16 mouse cellular contexts compared by ENCODE assay signal in genomic region chr4:45429451-45429850, GRCm38 (mm10). TPM values are rescaled to one million over a fixed set of nuclear protein-coding genes. Genes with fewer than 3 reads are reported as not detected.
DNase-seq lines count a peak whose midpoint lies in the region; ATAC-seq and TF ChIP-seq lines count a peak whose summit lies in the region.
"Had no signal": no experiment of that assay in that cellular context is flagged by ENCODE, and none has a peak within 500 bp of the region (broad histone marks: within the 10 kb centered on the region; RNA-seq: fewer than 3 reads in every experiment).

No protein-coding gene starts in this region.

- H3K4me3 ChIP-seq in midbrain, embryonic 14.5 days (replicated peaks; ENCODE audit: low read depth, low read length), result no peak overlapping the region
- H3K4me3 ChIP-seq in midbrain, embryonic 16.5 days (ENCODE audit: low read depth, low read length), result no peak overlapping the region
- H3K4me3 ChIP-seq in forebrain, postnatal 0 days (ENCODE audit: low read depth, low read length), result no peak overlapping the region
- H3K4me3 ChIP-seq in lung, postnatal 0 days (ENCODE audit: low read depth, low read length), result no peak overlapping the region
- H3K4me3 ChIP-seq: embryonic facial prominence, embryonic 12.5 days; gastrocnemius, adult 2 months; limb, embryonic 12.5 days; liver, embryonic 15.5 days had no signal

- 53% methylated on average over 7 of the region's 7 CpGs for WGBS in midbrain, embryonic 14.5 days
- WGBS in midbrain, embryonic 16.5 days, result 65% methylated on average over 7 of the region's 7 CpGs
- WGBS in forebrain, postnatal 0 days, result 47% methylated on average over 7 of the region's 7 CpGs
- 87% methylated on average over 7 of the region's 7 CpGs for WGBS in lung, postnatal 0 days

- ATAC-seq in cerebellum, adult (ENCODE audit: insufficient number of reproducible peaks, low FRiP score, low TSS enrichment), result no peak
- no peak for ATAC-seq in midbrain, embryonic 14.5 days (ENCODE audit: low FRiP score, low TSS enrichment)
- no peak for ATAC-seq in midbrain, embryonic 16.5 days
- ATAC-seq in forebrain, postnatal 0 days, result peak; percentile 36
- ATAC-seq in lung, postnatal 0 days, result no peak

- H3K9ac ChIP-seq in midbrain, embryonic 14.5 days (replicated peaks; ENCODE audit: low read length), result no peak overlapping the region
- H3K9ac ChIP-seq in midbrain, embryonic 16.5 days (ENCODE audit: low read depth, low read length), result no peak overlapping the region
- H3K9ac ChIP-seq in forebrain, postnatal 0 days, result no peak overlapping the region
- H3K9ac ChIP-seq in lung, postnatal 0 days (replicated peaks; ENCODE audit: low read depth), result no peak overlapping the region
- H3K9ac ChIP-seq: embryonic facial prominence, embryonic 12.5 days; limb, embryonic 12.5 days; liver, embryonic 15.5 days had no signal

- TF ChIP-seq CTCF in forebrain, postnatal 0 days (IDR thresholded peaks at IDR 0.05; ENCODE audit: low read depth), result no peak
- no peak for TF ChIP-seq CTCF in lung, postnatal 0 days (IDR thresholded peaks at IDR 0.05)

- H3K27me3 ChIP-seq in midbrain, embryonic 14.5 days (ENCODE audit: control insufficient read depth, insufficient read depth, low read length), result no peaks in the 10 kb centered on the region
- no peaks in the 10 kb centered on the region for H3K27me3 ChIP-seq in midbrain, embryonic 16.5 days (ENCODE audit: control insufficient read depth, insufficient read depth, low read depth, low read length)
- H3K27me3 ChIP-seq in forebrain, postnatal 0 days (ENCODE audit: insufficient read depth, low read length), result no peaks in the 10 kb centered on the region
- no peaks in the 10 kb centered on the region for H3K27me3 ChIP-seq in lung, postnatal 0 days (replicated peaks; ENCODE audit: insufficient read depth, low read length)
- H3K27me3 ChIP-seq: embryonic facial prominence, embryonic 12.5 days; liver, embryonic 15.5 days had no signal

- peak; percentile 39 for DNase-seq in cerebellum, adult 11-12 months
- peak; percentile 38 for DNase-seq in midbrain, embryonic 14.5 days
- peak; percentile 53 for DNase-seq in cerebellum, adult 9-10 months
- DNase-seq in forebrain, postnatal 0 days, result peak; percentile 42
- DNase-seq in thymus, postnatal 14 days, result no peak
- no peak for DNase-seq in lung, postnatal 0 days (ENCODE audit: low spot score)
- DNase-seq: gastrocnemius, adult 2 months; heart, adult 18-20 months; kidney, adult 9 months; lung, postnatal 36 days had no signal

- peaks cover 18% of the 10 kb centered on the region for H3K4me1 ChIP-seq in midbrain, embryonic 14.5 days (ENCODE audit: control insufficient read depth, insufficient read depth, low read length)
- peaks cover 4% of the 10 kb centered on the region; the same call in 1 of the 2 replicates for H3K4me1 ChIP-seq in midbrain, embryonic 16.5 days (ENCODE audit: control insufficient read depth, insufficient read depth, low read length)
- H3K4me1 ChIP-seq in forebrain, postnatal 0 days (ENCODE audit: insufficient read depth), result peaks cover 7% of the 10 kb centered on the region; the same call in 1 of the 2 replicates
- H3K4me1 ChIP-seq in lung, postnatal 0 days (ENCODE audit: insufficient read depth, low read depth, low read length), result no peaks in the 10 kb centered on the region
- H3K4me1 ChIP-seq: liver, embryonic 15.5 days had no signal

- no peak for TF ChIP-seq EP300 in lung, postnatal 0 days (IDR thresholded peaks at IDR 0.05)

- no peak overlapping the region for H3K27ac ChIP-seq in midbrain, embryonic 14.5 days (replicated peaks; ENCODE audit: low read depth, low read length)
- no peak overlapping the region for H3K27ac ChIP-seq in midbrain, embryonic 16.5 days (ENCODE audit: low read length)
- no peak overlapping the region for H3K27ac ChIP-seq in forebrain, postnatal 0 days (ENCODE audit: low read depth, low read length)
- no peak overlapping the region for H3K27ac ChIP-seq in lung, postnatal 0 days (ENCODE audit: low read length)
- H3K27ac ChIP-seq: embryonic facial prominence, embryonic 12.5 days; gastrocnemius, adult 2 months; limb, embryonic 12.5 days; liver, embryonic 15.5 days had no signal

- H3K4me2 ChIP-seq in midbrain, embryonic 14.5 days (ENCODE audit: low read length), result no peak overlapping the region
- no peak overlapping the region for H3K4me2 ChIP-seq in midbrain, embryonic 16.5 days (ENCODE audit: low read length)
- no peak overlapping the region for H3K4me2 ChIP-seq in forebrain, postnatal 0 days (ENCODE audit: low read depth)
- no peak overlapping the region for H3K4me2 ChIP-seq in lung, postnatal 0 days (replicated peaks; ENCODE audit: low read depth, low read length)
- H3K4me2 ChIP-seq: embryonic facial prominence, embryonic 12.5 days; limb, embryonic 12.5 days; liver, embryonic 15.5 days; midbrain, embryonic 11.5 days had no signal

- no peaks in the 10 kb centered on the region for H3K36me3 ChIP-seq in midbrain, embryonic 14.5 days (ENCODE audit: control insufficient read depth, insufficient read depth, low read length)
- no peaks in the 10 kb centered on the region for H3K36me3 ChIP-seq in midbrain, embryonic 16.5 days (ENCODE audit: control insufficient read depth, insufficient read depth, low read length)
- H3K36me3 ChIP-seq in forebrain, postnatal 0 days (ENCODE audit: insufficient read depth), result no peaks in the 10 kb centered on the region
- no peaks in the 10 kb centered on the region for H3K36me3 ChIP-seq in lung, postnatal 0 days (ENCODE audit: insufficient read depth, low read length)
- H3K36me3 ChIP-seq: embryonic facial prominence, embryonic 12.5 days; limb, embryonic 12.5 days had no signal

- no peaks in the 10 kb centered on the region for H3K9me3 ChIP-seq in midbrain, embryonic 14.5 days (ENCODE audit: control insufficient read depth, low read length)
- no peaks in the 10 kb centered on the region for H3K9me3 ChIP-seq in midbrain, embryonic 16.5 days (replicated peaks; ENCODE audit: control insufficient read depth, low read length, poor library complexity, severe bottlenecking)
- no peaks in the 10 kb centered on the region for H3K9me3 ChIP-seq in forebrain, postnatal 0 days (ENCODE audit: low read length)
- H3K9me3 ChIP-seq in lung, postnatal 0 days (ENCODE audit: low read length), result no peaks in the 10 kb centered on the region
- H3K9me3 ChIP-seq: embryonic facial prominence, embryonic 12.5 days; limb, embryonic 12.5 days; liver, embryonic 15.5 days had no signal

RNA-seq across cellular contexts. Expression of gene Slc25a51, which starts 20.9 kb away (rescaled TPM):
- 79.5 and 83.4 TPM in 2 replicates for polyA plus RNA-seq in midbrain, embryonic 14.5 days (2014; fragmentation: Nextera tagmentation; extraction: Ambion mirVana)
- 70.6 and 72.5 TPM in 2 replicates for polyA plus RNA-seq in midbrain, embryonic 16.5 days (2015; fragmentation: Nextera tagmentation; extraction: Ambion mirVana)
- total RNA-seq in forebrain, postnatal 0 days (2014; rRNA removed), result 94.6 and 128 TPM in 2 replicates
- 76.8 and 83.9 TPM in 2 replicates for polyA plus RNA-seq in forebrain, postnatal 0 days (2015; fragmentation: Nextera tagmentation; extraction: Ambion mirVana)
- 59.4 and 69.4 TPM in 2 replicates for polyA plus RNA-seq in lung, postnatal 0 days (2015; fragmentation: Nextera tagmentation; extraction: Ambion mirVana)

Comparison
In these comparisons a context has a peak if more than half of its experiments do, and no peak if none do; other contexts are left out.
1. DNase-seq: peak in cerebellum, adult 11-12 months (single experiment), midbrain, embryonic 14.5 days (single experiment), cerebellum, adult 9-10 months (single experiment) and forebrain, postnatal 0 days (single experiment); none in thymus, postnatal 14 days (single experiment) and lung, postnatal 0 days (single experiment).